Mouse (Mus musculus): ENCODE measurements at regions not wholly inside any gene's neighbourhood (a gene's known extent, or its start where the extent isn't known, plus 50 kb on each side); places are given as distances from the start of the nearest gene placed in this dataset.

DNA sequence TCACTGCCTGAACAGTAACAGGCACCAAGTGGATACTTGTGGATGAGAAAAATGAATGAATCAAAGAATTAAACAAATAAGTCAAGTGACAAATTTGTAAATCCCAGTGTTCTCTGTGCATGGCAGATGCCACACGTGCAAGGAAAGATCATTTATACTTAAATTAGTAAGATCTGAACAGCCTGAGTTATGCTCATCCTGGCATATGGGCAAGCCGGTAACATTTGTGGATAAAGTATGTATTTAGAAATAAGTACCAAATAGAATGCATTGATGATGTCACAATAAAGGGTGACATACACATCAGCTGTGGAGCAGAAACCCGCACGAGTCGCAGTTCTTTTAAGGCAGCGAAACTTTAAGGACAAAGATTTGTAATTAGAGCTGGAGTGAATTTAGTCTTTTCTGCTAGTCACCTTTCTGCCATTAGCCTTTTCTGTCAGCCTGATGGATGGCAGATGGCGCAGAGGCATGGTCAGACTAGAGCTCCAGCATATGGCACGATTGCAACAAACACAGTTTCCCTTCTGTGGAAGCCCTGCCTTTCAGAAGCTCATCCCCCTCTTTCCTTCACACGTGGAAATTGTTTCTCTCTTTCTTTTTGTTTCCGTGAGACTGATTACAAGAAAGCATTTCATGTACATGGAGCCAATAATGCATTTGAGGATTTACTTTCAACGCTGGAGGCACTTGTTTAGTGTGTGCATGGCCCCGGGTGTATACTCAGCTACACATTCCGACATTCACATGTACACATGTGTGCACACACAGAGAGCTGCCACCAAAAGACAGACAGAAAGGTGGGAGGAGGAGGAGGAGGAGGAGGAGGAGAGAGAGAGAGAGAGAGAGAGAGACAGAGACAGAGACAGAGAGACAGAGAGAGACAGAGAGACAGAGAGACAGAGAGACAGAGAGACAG is 154.3 kb upstream of the D16Ertd472e start:
- no peak for TF ChIP-seq EP300 (IDR thresholded peaks at IDR 0.05)
- no peak for TF ChIP-seq CTCF (IDR thresholded peaks at IDR 0.05)
- Histone ChIP-seq H3K27ac (ENCODE audit: low read length) (no peak overlapping the region), H3K4me2 (replicated peaks; ENCODE audit: low read depth, low read length) (no peak overlapping the region), H3K9me3 (ENCODE audit: low read length) (no peaks in the 10 kb centered on the region), H3K9ac (replicated peaks; ENCODE audit: low read depth) (no peak overlapping the region), H3K4me1 (ENCODE audit: insufficient read depth, low read depth, low read length) (no peaks in the 10 kb centered on the region), H3K36me3 (ENCODE audit: insufficient read depth, low read length) (no peaks in the 10 kb centered on the region), H3K4me3 (ENCODE audit: low read depth, low read length) (no peak overlapping the region), H3K27me3 (replicated peaks; ENCODE audit: insufficient read depth, low read length) (no peaks in the 10 kb centered on the region)
- DNase-seq (ENCODE audit: low spot score) (peak; percentile 8), ATAC-seq (no peak)
- WGBS = 69% methylated on average over 13 of the region's 13 CpGs

GRCm38 (mm10) chr16:78725541-78725940 is 149.0 kb upstream of the D16Ertd472e start:
- Histone ChIP-seq H3K27me3 (replicated peaks; ENCODE audit: insufficient read depth, low read length) (no peaks in the 10 kb centered on the region), H3K9me3 (ENCODE audit: low read length) (no peaks in the 10 kb centered on the region), H3K4me3 (ENCODE audit: low read depth, low read length) (no peak overlapping the region), H3K27ac (ENCODE audit: low read length) (no peak overlapping the region), H3K36me3 (ENCODE audit: insufficient read depth, low read length) (no peaks in the 10 kb centered on the region), H3K9ac (replicated peaks; ENCODE audit: low read depth) (no peak overlapping the region), H3K4me2 (replicated peaks; ENCODE audit: low read depth, low read length) (no peak overlapping the region), H3K4me1 (ENCODE audit: insufficient read depth, low read depth, low read length) (no peaks in the 10 kb centered on the region)
- ATAC-seq (no peak), DNase-seq (ENCODE audit: low spot score) (no peak)
- WGBS = 70% methylated on average over 2 of the region's 2 CpGs
- TF ChIP-seq EP300 (IDR thresholded peaks at IDR 0.05) = no peak
- no peak for TF ChIP-seq CTCF (IDR thresholded peaks at IDR 0.05)

DNA sequence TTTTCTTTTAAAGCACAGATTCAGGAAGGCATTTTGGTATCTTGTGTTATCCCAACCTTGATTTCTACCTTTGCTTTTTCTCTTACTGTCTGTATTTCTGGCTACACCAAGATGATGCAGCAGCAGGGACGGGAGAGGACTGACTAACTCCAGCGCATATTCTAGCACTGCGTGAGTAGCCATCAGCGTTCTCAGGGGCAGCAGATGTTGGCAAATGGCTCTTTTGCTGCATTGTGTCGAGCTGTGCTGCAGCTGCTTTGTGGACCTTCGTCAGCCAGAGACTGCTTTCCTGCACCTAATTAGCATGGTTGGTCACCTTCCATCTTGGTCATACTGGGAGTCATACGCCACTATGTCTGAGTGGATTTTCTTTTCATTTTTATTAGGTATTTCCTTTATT is 133.4 kb upstream of the D16Ertd472e start:
- Histone ChIP-seq H3K4me1 (ENCODE audit: insufficient read depth, low read depth, low read length) (no peaks in the 10 kb centered on the region), H3K4me3 (ENCODE audit: low read depth, low read length) (no peak overlapping the region), H3K4me2 (replicated peaks; ENCODE audit: low read depth, low read length) (no peak overlapping the region), H3K27me3 (replicated peaks; ENCODE audit: insufficient read depth, low read length) (no peaks in the 10 kb centered on the region), H3K9me3 (ENCODE audit: low read length) (no peaks in the 10 kb centered on the region), H3K9ac (replicated peaks; ENCODE audit: low read depth) (no peak overlapping the region), H3K27ac (ENCODE audit: low read length) (no peak overlapping the region), H3K36me3 (ENCODE audit: insufficient read depth, low read length) (no peaks in the 10 kb centered on the region)
- TF ChIP-seq CTCF (IDR thresholded peaks at IDR 0.05) = no peak
- DNase-seq (ENCODE audit: low spot score) = no peak
- ATAC-seq = no peak
- WGBS = 75% methylated on average over 7 of the region's 7 CpGs

GRCm38 (mm10) chr16:78707566-78707965 is 131.1 kb upstream of the D16Ertd472e start:
- TF ChIP-seq EP300 (IDR thresholded peaks at IDR 0.05) (no peak), CTCF (IDR thresholded peaks at IDR 0.05) (no peak)
- Histone ChIP-seq H3K27me3 (replicated peaks; ENCODE audit: insufficient read depth, low read length) (no peaks in the 10 kb centered on the region), H3K4me2 (replicated peaks; ENCODE audit: low read depth, low read length) (no peak overlapping the region), H3K36me3 (ENCODE audit: insufficient read depth, low read length) (no peaks in the 10 kb centered on the region), H3K4me1 (ENCODE audit: insufficient read depth, low read depth, low read length) (no peaks in the 10 kb centered on the region), H3K9ac (replicated peaks; ENCODE audit: low read depth) (no peak overlapping the region), H3K4me3 (ENCODE audit: low read depth, low read length) (no peak overlapping the region), H3K9me3 (ENCODE audit: low read length) (no peaks in the 10 kb centered on the region), H3K27ac (ENCODE audit: low read length) (no peak overlapping the region)
- DNase-seq (ENCODE audit: low spot score) = no peak
- 86% methylated on average over 4 of the region's 4 CpGs for WGBS
- no peak for ATAC-seq

GRCm38 (mm10) chr16:78707165-78707564 is 130.7 kb upstream of the D16Ertd472e start:
- no peaks in the 10 kb centered on the region for H3K4me1 ChIP-seq (ENCODE audit: insufficient read depth, low read depth, low read length)
- no peaks in the 10 kb centered on the region for H3K27me3 ChIP-seq (replicated peaks; ENCODE audit: insufficient read depth, low read length)
- no peak for DNase-seq (ENCODE audit: low spot score)
- H3K27ac ChIP-seq (ENCODE audit: low read length) = no peak overlapping the region
- H3K4me3 ChIP-seq (ENCODE audit: low read depth, low read length) = no peak overlapping the region
- no peaks in the 10 kb centered on the region for H3K36me3 ChIP-seq (ENCODE audit: insufficient read depth, low read length)
- H3K9me3 ChIP-seq (ENCODE audit: low read length) = no peaks in the 10 kb centered on the region
- TF ChIP-seq CTCF (IDR thresholded peaks at IDR 0.05) (no peak), EP300 (IDR thresholded peaks at IDR 0.05) (no peak)
- H3K4me2 ChIP-seq (replicated peaks; ENCODE audit: low read depth, low read length) = no peak overlapping the region
- no peak for ATAC-seq
- 89% methylated on average over 7 of the region's 7 CpGs for WGBS
- no peak overlapping the region for H3K9ac ChIP-seq (replicated peaks; ENCODE audit: low read depth)

DNA sequence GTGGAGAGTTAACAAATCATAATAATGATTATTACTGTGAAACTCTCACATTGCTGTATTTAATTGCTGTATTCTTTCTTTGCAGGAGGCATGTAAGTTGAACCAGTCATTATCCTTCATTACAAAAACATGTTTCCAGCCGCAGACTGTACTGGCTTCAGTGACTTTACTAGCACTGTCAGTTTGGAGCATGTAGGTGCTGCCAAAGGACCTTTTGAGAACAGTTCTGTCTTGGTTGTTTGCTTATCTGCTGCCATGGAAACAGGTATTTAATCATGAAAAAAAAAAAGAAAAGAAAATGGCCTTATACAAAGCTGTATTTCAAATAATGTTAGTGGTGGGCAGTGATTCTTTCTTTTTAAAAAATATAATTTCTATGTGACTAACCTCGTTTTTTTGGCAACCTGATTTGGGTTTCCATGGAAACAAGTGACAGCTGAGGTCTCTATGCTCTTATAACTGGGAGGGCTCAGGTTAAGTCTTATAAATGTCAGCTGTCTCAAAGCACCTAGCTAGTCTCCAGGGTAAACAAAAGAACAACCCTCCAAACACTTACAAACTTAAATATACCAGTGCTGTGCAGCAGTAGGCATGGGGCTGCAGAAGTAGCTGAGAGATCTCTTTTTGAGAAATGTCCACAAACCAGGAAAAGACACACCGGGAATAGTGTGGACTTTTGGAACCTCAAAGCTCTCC is 121.2 kb upstream of the D16Ertd472e start:
- Histone ChIP-seq H3K4me3 (ENCODE audit: low read depth, low read length) (no peak overlapping the region), H3K36me3 (ENCODE audit: insufficient read depth, low read length) (no peaks in the 10 kb centered on the region), H3K9me3 (ENCODE audit: low read length) (no peaks in the 10 kb centered on the region), H3K4me1 (ENCODE audit: insufficient read depth, low read depth, low read length) (no peaks in the 10 kb centered on the region; the same call in 1 of the 2 replicates), H3K27ac (ENCODE audit: low read length) (no peak overlapping the region), H3K4me2 (replicated peaks; ENCODE audit: low read depth, low read length) (no peak overlapping the region), H3K27me3 (replicated peaks; ENCODE audit: insufficient read depth, low read length) (no peaks in the 10 kb centered on the region), H3K9ac (replicated peaks; ENCODE audit: low read depth) (no peak overlapping the region)
- ATAC-seq (no peak), DNase-seq (ENCODE audit: low spot score) (peak; percentile 41)
- no peak for TF ChIP-seq EP300 (IDR thresholded peaks at IDR 0.05)
- no peak for TF ChIP-seq CTCF (IDR thresholded peaks at IDR 0.05)
- 33% methylated on average over 3 of the region's 3 CpGs for WGBS
